Mouse (Mus musculus) spleen, adult 2 months (tissue): ENCODE results near the gene Ecpas. TPM values are rescaled to one million over a fixed set of nuclear protein-coding genes. Genes with fewer than 3 reads are reported as not detected.

Source experiments
- DNase-seq, 2 experiments: peaks; one replicate each; pipeline versions ENCODE4 v3.0.0 to v3.0.0-alpha.2; 2012 to 2021; ENCODE audit warnings: low spot score in 2 of 2, low read depth in 1 of 2
- H3K27ac ChIP-seq: fragments of 200-500 bp; 2 replicates; pipeline ENCODE4 v1.5.1; 2012; ENCODE audit warnings: low read length, inconsistent platforms; ENCODE audit not compliant: insufficient read depth
- H3K27me3 ChIP-seq: fragments of 200-500 bp; 2 replicates; pipeline ENCODE4 v1.6.1; 2012; ENCODE audit warnings: mild to moderate bottlenecking, moderate library complexity, low read length, inconsistent platforms; ENCODE audit not compliant: control insufficient read depth, insufficient read depth
- H3K36me3 ChIP-seq: fragments of 200-500 bp; 2 replicates; pipeline ENCODE4 v1.6.1; 2012; ENCODE audit warnings: mild to moderate bottlenecking, low read length, inconsistent platforms; ENCODE audit not compliant: control insufficient read depth, insufficient read depth
- H3K4me1 ChIP-seq: fragments of 200-500 bp; 2 replicates; pipeline ENCODE4 v1.6.1; 2011; ENCODE audit warnings: inconsistent platforms; ENCODE audit not compliant: control insufficient read depth, insufficient read depth, insufficient read length
- H3K4me3 ChIP-seq: fragments of 200-500 bp; 2 replicates; pipeline ENCODE4 v1.5.1; 2011; ENCODE audit warnings: mild to moderate bottlenecking, inconsistent platforms; ENCODE audit not compliant: insufficient read depth, insufficient read length; ENCODE audit errors: extremely low read depth
- CTCF ChIP-seq: fragments of 200-500 bp; IDR thresholded peaks from 2 replicates; pipeline ENCODE4 v1.5.1; 2011; ENCODE audit warnings: mild to moderate bottlenecking, inconsistent platforms; ENCODE audit not compliant: insufficient read depth, insufficient read length, insufficient replicate concordance; ENCODE audit errors: extremely low read depth
- POLR2A ChIP-seq: fragments of 200-500 bp; IDR thresholded peaks from 2 replicates; pipeline ENCODE4 v1.6.1; 2011; ENCODE audit warnings: low read depth, low read length, inconsistent platforms
- WGBS: fragments of 180-500 bp; shearing (Covaris S2); methylation state at CpG from one replicate; pipeline ENCODE4 v1.1.7; 2018; 5-methylcytosine and 5-hydroxymethylcytosine counted together
- polyA plus RNA-seq: library from polyadenylated mRNA; depleted of rRNA; stranded (reverse); fragments of >200 nt; gene quantifications from 2 replicates; pipeline ENCODE4 v1.2.3, GENCODE M21; 2012

The Ecpas gene
- polyA plus RNA-seq, 1 experiment: 10.0 TPM

- 71% methylated on average over 3 of the region's 3 CpGs for WGBS
- Histone ChIP-seq H3K4me1 (no peaks in the 10 kb centered on the region), H3K27me3 (no peaks in the 10 kb centered on the region; the same call in 1 of the 2 replicates), H3K27ac (no peak overlapping the region), H3K36me3 (no peaks in the 10 kb centered on the region), H3K4me3 (no peak overlapping the region)
- TF ChIP-seq POLR2A (no peak), CTCF (no peak)
- no peak for DNase-seq
These were observed 15.1 kb upstream of the Ecpas start for GRCm38 (mm10) chr4:58927661-58928060.

GRCm38 (mm10) chr4:58926120-58926519 is 13.6 kb upstream of the Ecpas start:
- no peak overlapping the region for H3K27ac ChIP-seq
- no peaks in the 10 kb centered on the region; the same call in 1 of the 2 replicates for H3K27me3 ChIP-seq
- WGBS: 72% methylated on average over 2 of the region's 2 CpGs
- TF ChIP-seq CTCF (no peak), POLR2A (no peak)
- H3K4me1 ChIP-seq: no peaks in the 10 kb centered on the region
- no peak for DNase-seq
- H3K36me3 ChIP-seq: no peaks in the 10 kb centered on the region
- H3K4me3 ChIP-seq: no peak overlapping the region

GRCm38 (mm10) chr4:58925664-58926063 is 13.1 kb upstream of the Ecpas start:
- DNase-seq: no peak
- Histone ChIP-seq H3K36me3 (no peaks in the 10 kb centered on the region), H3K4me1 (no peaks in the 10 kb centered on the region), H3K27me3 (no peaks in the 10 kb centered on the region; the same call in 1 of the 2 replicates), H3K4me3 (no peak overlapping the region), H3K27ac (no peak overlapping the region)
- WGBS: 52% methylated on average over 5 of the region's 5 CpGs
- TF ChIP-seq POLR2A (no peak), CTCF (no peak)

- WGBS: 88% methylated on average over 2 of the region's 2 CpGs
- no peak overlapping the region for H3K4me3 ChIP-seq
- H3K4me1 ChIP-seq: no peaks in the 10 kb centered on the region
- no peak overlapping the region for H3K27ac ChIP-seq
- TF ChIP-seq POLR2A: no peak
- TF ChIP-seq CTCF: no peak
- no peaks in the 10 kb centered on the region for H3K36me3 ChIP-seq
- no peaks in the 10 kb centered on the region; the same call in 1 of the 2 replicates for H3K27me3 ChIP-seq
- no peak for DNase-seq
These were observed 11.4 kb upstream of the Ecpas start for GRCm38 (mm10) chr4:58923933-58924332.

GRCm38 (mm10) chr4:58915081-58915826 is 2.7 kb upstream of the Ecpas start:
- no peak overlapping the region for H3K4me3 ChIP-seq
- H3K4me1 ChIP-seq: peaks cover 3% of the 10 kb centered on the region; the same call in 1 of the 2 replicates
- no peak for TF ChIP-seq POLR2A
- TF ChIP-seq CTCF: no peak
- H3K36me3 ChIP-seq: no peaks in the 10 kb centered on the region
- WGBS: 78% methylated on average over 8 of the region's 8 CpGs
- no peaks in the 10 kb centered on the region for H3K27me3 ChIP-seq
- DNase-seq: no peak
- H3K27ac ChIP-seq: no peak overlapping the region

- no peak overlapping the region for H3K4me3 ChIP-seq
- no peaks in the 10 kb centered on the region for H3K27me3 ChIP-seq
- TF ChIP-seq POLR2A (no peak), CTCF (no peak)
- H3K4me1 ChIP-seq: peaks cover 5% of the 10 kb centered on the region
- WGBS: 40% methylated on average over 3 of the region's 3 CpGs
- H3K36me3 ChIP-seq: no peaks in the 10 kb centered on the region
- H3K27ac ChIP-seq: no peak overlapping the region
- no peak for DNase-seq
These were observed 932 bp upstream of the Ecpas start for GRCm38 (mm10) chr4:58913336-58914026.
